Mouse (Mus musculus): ENCODE results near the gene Adam12.
"Not testable (repeated sequence)": the region's sequence is repeated elsewhere in the genome, so short reads cannot be mapped to it uniquely, and the experiment has no call there.

Adam12 gene

GRCm38 (mm10) chr7:133925771-133926170 is 306.2 kb downstream of the Adam12 start:
- no peak for DNase-seq

- no peak for DNase-seq
Measured at GRCm38 (mm10) chr7:133923994-133924393, 308.0 kb downstream of the Adam12 start.

- no peak for DNase-seq
Measured at GRCm38 (mm10) chr7:133921291-133921690, 310.7 kb downstream of the Adam12 start.

- no peak for DNase-seq
Measured at GRCm38 (mm10) chr7:133920724-133921123, 311.2 kb downstream of the Adam12 start.

- DNase-seq = peak; percentile 49
Measured at GRCm38 (mm10) chr7:133919918-133920317, 312.0 kb downstream of the Adam12 start.

GRCm38 (mm10) chr7:133919306-133919705 is 312.6 kb downstream of the Adam12 start:
- DNase-seq = no peak

- no peak for DNase-seq
Measured at GRCm38 (mm10) chr7:133916230-133916629, 315.7 kb downstream of the Adam12 start.

GRCm38 (mm10) chr7:133911881-133912280 is 320.1 kb downstream of the Adam12 start:
- no peak for DNase-seq

GRCm38 (mm10) chr7:133909833-133910375 is 322.0 kb downstream of the Adam12 start:
- DNase-seq = no peak

- no peak for DNase-seq
Measured at GRCm38 (mm10) chr7:133908966-133909365, 323.0 kb downstream of the Adam12 start.

- DNase-seq = no peak
Measured at GRCm38 (mm10) chr7:133899391-133899790, 332.6 kb downstream of the Adam12 start.

- DNase-seq = no peak
Measured at GRCm38 (mm10) chr7:133891796-133892195, 340.1 kb downstream of the Adam12 start.

- no peak for DNase-seq
Measured at GRCm38 (mm10) chr7:133891298-133891697, 340.6 kb downstream of the Adam12 start.

- DNase-seq = no peak
Measured at GRCm38 (mm10) chr7:133889986-133890385, 342.0 kb downstream of the Adam12 start.

GRCm38 (mm10) chr7:133888926-133889920 is 342.7 kb downstream of the Adam12 start:
- peak; percentile 20 for DNase-seq

- DNase-seq = not testable (repeated sequence)
Measured at GRCm38 (mm10) chr7:133884759-133885431, 347.1 kb downstream of the Adam12 start.

- no peak for DNase-seq
Measured at GRCm38 (mm10) chr7:133879761-133880160, 352.2 kb downstream of the Adam12 start.

- DNase-seq = no peak
Measured at GRCm38 (mm10) chr7:133876646-133877342, 355.2 kb downstream of the Adam12 start.

GRCm38 (mm10) chr7:133876139-133876538 is 355.8 kb downstream of the Adam12 start:
- DNase-seq = no peak

- DNase-seq = no peak
Measured at GRCm38 (mm10) chr7:133872701-133873100, 359.2 kb downstream of the Adam12 start.

GRCm38 (mm10) chr7:133870265-133870664 is 361.7 kb downstream of the Adam12 start:
- no peak for DNase-seq

- DNase-seq = no peak
Measured at GRCm38 (mm10) chr7:133863684-133864083, 368.3 kb downstream of the Adam12 start.

GRCm38 (mm10) chr7:133863151-133863550 is 368.8 kb downstream of the Adam12 start:
- no peak for DNase-seq
